Mouse (Mus musculus) 416B (cell line): Measurements from ENCODE around the gene Aff3.
A peak's percentile ranks its signal among the peaks of the same experiment; 100 is the strongest.

Source experiments
- DNase-seq: peaks from one replicate; pipeline ENCODE4 v3.0.0; 2011; ENCODE audit warnings: low read depth

Aff3 gene

GRCm38 (mm10) chr1:38664777-38665176, at the start of gene Aff3:
TSS of gene Aff3 (minus strand) at chr1:38664955.
- DNase-seq, result peak; percentile 78

GRCm38 (mm10) chr1:38700646-38701045, 35.9 kb upstream of the Aff3 start:
- no peak for DNase-seq

GRCm38 (mm10) chr1:38699244-38699643, 34.5 kb upstream of the Aff3 start:
- no peak for DNase-seq

- DNase-seq, result peak; percentile 93
These were observed 31.3 kb upstream of the Aff3 start for GRCm38 (mm10) chr1:38695812-38696681.

- DNase-seq, result no peak
These were observed 30.5 kb upstream of the Aff3 start for GRCm38 (mm10) chr1:38695089-38695811.

- peak; percentile 100 for DNase-seq
These were observed 29.4 kb upstream of the Aff3 start for GRCm38 (mm10) chr1:38694142-38694541.

- DNase-seq, result no peak
These were observed 25.7 kb upstream of the Aff3 start for GRCm38 (mm10) chr1:38690471-38690870.

- no peak for DNase-seq
These were observed 23.5 kb upstream of the Aff3 start for GRCm38 (mm10) chr1:38688216-38688615.

- DNase-seq, result no peak
These were observed 21.0 kb upstream of the Aff3 start for GRCm38 (mm10) chr1:38685706-38686105.

- DNase-seq, result no peak
These were observed 18.5 kb upstream of the Aff3 start for GRCm38 (mm10) chr1:38683158-38683721.

GRCm38 (mm10) chr1:38679890-38680289, 15.1 kb upstream of the Aff3 start:
- no peak for DNase-seq

- no peak for DNase-seq
These were observed 7.0 kb upstream of the Aff3 start for GRCm38 (mm10) chr1:38671756-38672155.

- DNase-seq, result no peak
These were observed 6.3 kb upstream of the Aff3 start for GRCm38 (mm10) chr1:38671019-38671418.

- DNase-seq, result no peak
These were observed 3.6 kb upstream of the Aff3 start for GRCm38 (mm10) chr1:38668327-38668726.

- DNase-seq, result no peak
These were observed 3.1 kb upstream of the Aff3 start for GRCm38 (mm10) chr1:38667892-38668291.

- DNase-seq, result no peak
These were observed 2.0 kb upstream of the Aff3 start for GRCm38 (mm10) chr1:38666766-38667118.

- DNase-seq, result no peak
These were observed 1.5 kb upstream of the Aff3 start for GRCm38 (mm10) chr1:38666111-38666765.

- peak; percentile 38 for DNase-seq
These were observed 856 bp upstream of the Aff3 start for GRCm38 (mm10) chr1:38665611-38666010.

GRCm38 (mm10) chr1:38664261-38664660, 494 bp downstream of the Aff3 start:
- peak; percentile 64 for DNase-seq

- DNase-seq, result peak; percentile 68
These were observed 2.0 kb downstream of the Aff3 start for GRCm38 (mm10) chr1:38662616-38663193.

GRCm38 (mm10) chr1:38658933-38659553, 5.7 kb downstream of the Aff3 start:
- DNase-seq, result peak; percentile 46

- no peak for DNase-seq
These were observed 6.4 kb downstream of the Aff3 start for GRCm38 (mm10) chr1:38658376-38658775.
